Mouse (Mus musculus) midbrain, embryonic 11.5 days (tissue): ENCODE results near the gene Rtl8b. TPM values are rescaled to one million over a fixed set of nuclear protein-coding genes. Genes with fewer than 3 reads are reported as not detected.

Experiments
- polyA plus RNA-seq: library from polyadenylated mRNA; unstranded; fragments of >200 nt; fragmentation: Nextera tagmentation; extraction: Ambion mirVana; gene quantifications from 2 replicates; pipeline ENCODE4 v1.2.1, GENCODE M21; 2014

Gene Rtl8b
- polyA plus RNA-seq, 1 experiment from 2014 or later, result 80.3 TPM

Other genes starting within 250 kb of the Rtl8b start
- not detected in 2 replicates for gene Etd, start 235.5 kb downstream of the Rtl8b start, polyA plus RNA-seq
- 52.7 and 56.2 TPM in 2 replicates for gene Rtl8c, start 62.4 kb downstream of the Rtl8b start, polyA plus RNA-seq
- gene Gm14597, start 61.4 kb downstream of the Rtl8b start, polyA plus RNA-seq, result not detected in 2 replicates
- gene Rtl8a, start 26.7 kb downstream of the Rtl8b start, polyA plus RNA-seq, result 85.0 and 98.1 TPM in 2 replicates
- gene 4930502E18Rik, start 54.4 kb upstream of the Rtl8b start, polyA plus RNA-seq, result 0.27 and 0.37 TPM in 2 replicates
- gene 1700013H16Rik, start 87.4 kb upstream of the Rtl8b start, polyA plus RNA-seq, result 0.15 TPM in 1 of 2 replicates, not detected in the other
- not detected in 2 replicates for gene Zfp36l3, start 106.0 kb upstream of the Rtl8b start, polyA plus RNA-seq
- 2.0 and 2.8 TPM in 2 replicates for gene Xlr, start 127.3 kb upstream of the Rtl8b start, polyA plus RNA-seq